Mouse (Mus musculus) yolk sac, embryonic 10.5 days (tissue): Measurements from ENCODE around the gene Gnmt.

Experiments
- DNase-seq: peaks from one replicate; pipeline ENCODE4 v3.0.0-alpha.2; 2017; ENCODE audit warnings: low spot score

The Gnmt gene

DNA sequence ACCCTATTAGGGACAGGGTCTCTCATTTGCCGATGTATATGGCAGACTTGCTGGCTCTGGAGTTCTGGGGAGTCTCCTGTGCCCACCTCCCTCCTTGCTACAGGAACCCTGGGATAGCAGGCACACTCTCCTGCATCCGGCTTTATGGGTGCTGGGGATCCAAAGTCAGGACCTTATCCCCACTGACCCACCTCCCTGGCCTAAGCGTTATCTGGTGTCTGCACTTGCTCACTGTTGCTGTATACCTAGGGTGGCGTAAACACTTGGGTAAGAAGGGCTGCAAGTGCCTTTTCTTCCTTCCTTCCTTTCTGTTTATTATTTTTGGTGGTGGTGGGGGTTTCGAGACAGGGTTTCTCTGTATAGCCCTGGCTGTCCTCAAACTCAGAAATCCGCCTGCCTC, 12.3 kb upstream of the Gnmt start:
- DNase-seq, result no peak

DNA sequence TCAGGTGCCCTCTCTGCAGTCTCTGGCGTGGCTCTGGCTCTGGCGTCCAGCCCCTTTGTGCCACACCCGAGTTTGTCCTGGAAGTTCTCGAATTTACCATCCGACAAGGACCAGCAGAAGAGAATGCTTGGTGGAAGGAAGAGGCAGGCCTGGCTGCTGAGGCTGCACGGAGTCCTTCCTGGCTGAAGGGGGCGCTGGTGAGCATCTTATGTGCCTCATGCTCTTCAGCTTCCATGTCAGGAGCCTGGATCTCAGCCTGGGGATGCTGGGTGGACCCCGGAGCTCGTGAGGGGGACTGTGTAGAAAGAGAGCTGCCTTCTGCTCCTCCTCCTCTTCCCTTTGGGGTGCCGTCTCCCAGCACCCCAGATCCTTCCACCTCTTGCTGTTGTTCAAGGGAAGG, 7.2 kb upstream of the Gnmt start:
- DNase-seq, result no peak

DNA sequence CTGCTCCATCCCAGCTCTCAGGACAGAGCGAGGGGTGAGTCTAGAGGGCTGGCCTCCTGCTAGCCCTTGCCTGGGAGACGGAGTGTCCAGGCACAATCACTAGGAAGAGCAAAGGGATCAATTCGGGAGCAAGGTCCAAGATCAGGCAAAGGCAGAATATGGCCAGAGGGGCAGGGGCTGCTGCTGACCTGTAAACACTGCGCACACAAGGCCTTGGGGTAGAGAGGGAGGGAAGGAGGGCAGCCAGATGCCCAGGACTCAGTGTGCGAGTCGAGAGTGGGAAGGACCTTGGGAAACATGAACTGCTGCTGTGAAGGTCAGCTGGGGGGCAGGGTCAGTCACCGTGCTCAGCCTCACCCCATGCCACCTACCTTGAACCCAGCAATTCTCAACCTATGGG, 6.3 kb upstream of the Gnmt start:
- DNase-seq, result peak; percentile 50

DNA sequence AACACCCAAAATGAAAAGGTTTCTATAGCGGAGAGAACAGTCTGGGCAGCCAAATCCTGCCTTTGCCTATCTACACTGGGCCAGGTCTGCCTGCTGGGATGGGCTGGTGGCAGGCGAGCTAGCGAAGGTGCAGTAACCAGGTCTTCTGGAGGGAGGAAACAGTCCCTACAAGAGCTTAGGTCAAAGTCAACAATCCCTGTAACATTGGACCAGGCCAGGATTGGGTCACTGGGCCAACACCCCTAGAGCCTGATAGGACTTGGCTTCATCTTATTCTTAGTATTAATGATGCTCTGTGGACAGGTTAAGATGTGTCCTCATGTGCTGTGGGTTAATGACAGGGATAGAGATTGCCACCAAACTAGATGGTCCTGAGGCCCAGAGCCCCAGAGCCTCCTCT, 5.1 kb upstream of the Gnmt start:
- no peak for DNase-seq

DNA sequence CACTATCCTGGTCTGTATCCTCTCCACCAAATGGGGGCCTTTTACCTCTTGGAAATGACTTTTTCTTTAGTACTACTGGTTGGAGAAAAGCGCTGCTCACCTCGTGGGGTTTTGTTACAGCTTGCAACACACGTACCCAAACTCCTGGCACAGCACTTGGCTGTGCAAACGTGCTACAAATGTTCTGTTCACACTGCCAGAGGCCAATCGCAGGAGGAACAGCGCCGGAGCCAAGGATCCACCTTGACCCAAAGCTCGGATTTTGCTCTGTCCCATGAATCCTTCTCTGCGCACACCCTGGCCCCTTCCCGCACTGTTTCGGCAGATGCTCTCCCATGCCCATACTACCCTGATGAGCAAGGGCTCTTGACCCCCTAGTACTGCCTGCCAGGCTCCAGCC, 472 bp downstream of the Gnmt start:
- DNase-seq, result no peak

DNA sequence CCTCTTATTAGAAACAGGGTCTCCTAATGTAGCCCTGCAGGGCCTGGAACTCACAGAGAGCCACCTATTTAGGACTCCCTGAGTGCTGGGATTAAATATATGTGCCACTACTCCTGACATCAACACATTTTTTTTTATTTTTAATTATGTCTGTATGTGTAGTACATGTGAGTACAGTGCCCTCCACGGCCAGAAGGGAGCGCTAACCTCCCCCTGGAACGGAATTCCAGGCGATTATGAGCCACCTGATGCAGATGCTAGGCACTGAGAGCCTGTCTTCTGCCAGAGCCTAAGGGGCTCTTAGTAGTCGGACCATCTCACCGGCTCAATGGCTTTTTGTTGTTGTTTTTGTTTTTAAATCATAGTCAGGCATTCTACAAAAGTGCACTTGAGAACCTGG, 947 bp downstream of the Gnmt start:
- DNase-seq, result no peak

DNA sequence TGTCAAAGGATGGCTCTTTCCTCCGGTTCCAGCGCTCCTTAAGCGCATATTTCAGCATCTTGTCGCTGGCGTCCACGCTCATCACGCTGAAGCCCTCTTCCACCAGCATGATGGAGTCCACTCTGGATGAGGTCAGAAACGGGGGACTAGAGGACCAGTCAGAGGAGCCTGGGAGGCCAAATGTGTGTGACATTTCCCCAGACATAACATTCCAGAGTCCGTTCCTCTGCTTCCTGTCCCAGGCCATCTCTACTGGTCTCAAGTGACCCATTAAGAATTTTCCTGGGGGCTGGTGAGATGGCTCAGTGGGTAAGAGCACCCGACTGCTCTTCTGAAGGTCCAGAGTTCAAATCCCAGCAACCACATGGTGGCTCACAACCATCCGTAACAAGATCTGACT, 1.7 kb downstream of the Gnmt start:
- no peak for DNase-seq

DNA sequence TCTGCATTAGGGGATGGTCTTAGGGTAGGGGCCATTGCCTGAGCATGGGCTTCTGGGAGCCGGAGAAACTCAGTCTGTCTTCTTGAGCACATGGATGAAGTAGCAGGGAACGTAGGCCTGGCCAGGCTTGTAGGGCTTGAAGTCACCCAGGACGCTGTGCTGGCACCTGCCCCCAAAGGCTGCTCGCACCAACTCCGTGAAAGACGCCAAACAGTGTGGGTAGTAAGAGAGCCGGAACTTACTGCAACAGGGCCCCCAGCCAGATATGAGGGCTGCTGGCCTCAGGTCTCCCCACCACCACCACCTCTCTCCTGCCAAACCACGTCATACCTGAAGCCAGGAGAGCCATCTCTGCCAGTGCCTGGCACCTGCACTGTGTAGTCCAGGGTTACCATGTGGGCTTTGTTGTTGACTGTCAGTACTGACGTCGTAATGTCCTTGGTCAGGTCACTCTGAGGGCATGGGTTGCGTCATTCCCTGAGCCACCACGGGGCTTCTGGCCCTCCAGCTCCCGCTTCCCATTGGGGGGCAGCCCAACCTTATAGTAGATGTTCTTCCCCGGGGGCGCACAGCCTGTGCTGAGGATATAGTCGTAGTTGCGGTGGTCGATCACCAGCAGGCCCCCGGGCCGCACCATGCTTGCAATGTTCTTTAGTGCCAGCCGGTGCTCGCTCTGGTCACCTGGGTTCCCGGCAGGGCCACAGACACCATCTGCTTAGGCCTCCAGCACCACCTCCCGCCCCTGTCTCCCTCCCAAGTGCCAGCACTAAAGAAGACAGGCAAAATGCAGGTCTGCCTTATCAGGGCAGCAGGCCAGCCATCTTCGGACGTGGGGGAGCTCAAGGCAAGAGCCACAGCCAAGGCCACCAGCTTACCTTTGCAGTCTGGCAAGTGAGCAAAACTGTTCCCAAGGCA, 3.0 kb downstream of the Gnmt start:
- DNase-seq, result no peak

DNA sequence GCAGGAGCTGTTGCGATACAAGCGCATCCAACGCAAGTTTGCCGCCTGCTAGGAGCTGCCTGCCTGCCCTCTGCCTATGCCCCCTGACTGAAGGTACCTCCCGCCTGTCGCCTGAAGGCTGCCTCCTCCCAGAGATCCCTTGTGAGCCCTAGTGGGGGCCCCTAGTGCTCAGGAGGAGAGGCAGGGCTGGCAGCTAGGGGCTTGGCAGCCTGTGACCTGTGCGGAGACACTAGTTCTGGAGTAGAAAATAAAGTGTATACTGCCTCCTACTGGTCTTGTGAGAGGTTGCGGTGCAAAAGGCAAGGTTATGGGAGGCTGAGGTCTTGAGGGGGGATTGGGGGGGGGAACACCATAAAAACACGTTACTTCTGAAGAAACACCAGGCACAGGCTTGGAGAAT, 3.7 kb downstream of the Gnmt start:
- no peak for DNase-seq

DNA sequence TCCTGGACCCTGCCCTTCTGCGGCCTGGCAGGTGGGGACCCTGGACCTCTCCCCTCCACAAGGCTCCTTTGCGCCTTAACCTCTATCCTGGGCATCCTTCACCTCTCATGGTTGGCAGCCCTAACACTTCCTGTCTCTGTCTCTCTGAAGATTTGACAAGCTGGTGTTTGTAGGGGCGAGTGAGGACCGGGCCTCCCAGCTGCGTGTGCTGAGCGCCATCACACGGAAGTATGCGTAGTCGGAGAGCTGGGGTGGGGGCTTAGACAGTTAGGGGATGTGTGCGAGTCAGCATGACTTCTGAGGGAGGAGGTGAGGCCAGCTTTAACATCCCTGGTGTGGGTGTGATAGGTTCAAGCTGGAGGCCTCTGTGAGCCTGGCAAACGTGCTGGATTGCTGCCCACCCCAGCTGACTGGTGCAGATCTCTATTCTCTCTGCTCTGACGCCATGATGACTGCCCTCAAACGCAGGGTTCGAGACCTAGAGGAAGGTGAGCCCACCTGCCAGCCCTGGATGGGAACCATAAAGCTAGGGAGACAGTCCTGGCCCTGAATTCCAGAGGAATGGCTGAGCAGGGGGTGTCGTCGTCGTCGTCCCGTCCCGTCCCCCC, 4.4 kb downstream of the Gnmt start:
- DNase-seq, result no peak

DNA sequence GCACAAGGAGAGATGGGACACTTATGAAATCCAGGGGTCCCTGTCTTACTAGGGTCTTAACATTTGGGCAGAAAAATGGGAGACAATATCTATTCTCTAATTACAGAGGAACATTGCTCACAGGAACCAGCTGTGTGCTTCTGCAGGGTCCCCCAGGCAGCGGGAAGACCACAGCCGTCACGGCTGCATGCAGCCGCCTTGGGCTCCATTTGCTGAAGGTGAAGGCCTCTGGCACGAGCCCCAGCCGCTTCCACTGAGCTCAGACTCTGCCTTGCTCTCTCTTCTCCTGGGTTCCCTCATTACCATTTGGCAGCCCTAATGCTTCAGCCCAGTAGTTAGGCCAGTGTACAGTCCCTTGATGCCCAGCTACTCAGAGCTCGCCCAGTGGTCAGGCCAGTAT, 7.9 kb downstream of the Gnmt start:
- no peak for DNase-seq

DNA sequence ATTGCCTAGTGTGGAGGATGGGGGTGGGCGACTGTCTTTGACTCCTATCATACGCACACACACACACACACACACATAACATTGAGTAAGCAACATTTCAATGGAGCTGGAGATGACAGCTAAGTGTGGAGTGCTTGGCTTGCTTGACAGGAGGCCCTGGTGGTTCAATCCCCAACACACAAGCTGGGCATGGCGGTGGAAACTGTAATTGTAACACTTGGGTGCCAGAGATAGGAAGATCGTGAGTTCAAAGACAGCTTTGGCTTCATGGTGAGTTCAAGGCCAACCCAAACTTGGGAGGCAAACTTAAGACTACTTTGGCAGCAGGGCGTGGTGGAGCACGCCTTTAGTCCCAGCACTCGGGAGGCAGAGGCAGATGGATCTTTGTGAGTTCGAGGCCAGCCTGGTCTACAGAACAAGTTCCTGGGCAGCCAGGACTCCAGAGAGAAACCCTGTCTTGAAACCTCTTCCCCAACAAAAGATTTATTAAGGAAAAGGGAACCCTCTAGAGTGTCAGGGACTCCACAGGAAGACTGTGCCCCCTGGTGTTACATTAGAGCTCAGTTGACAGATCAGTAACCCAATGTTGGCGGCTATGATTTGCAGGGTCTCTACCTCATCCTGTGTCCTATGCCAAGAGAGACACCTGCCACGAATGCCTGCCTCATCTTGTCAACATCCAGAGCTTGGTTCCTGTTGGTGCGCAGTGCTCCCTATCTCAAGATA, 14.0 kb downstream of the Gnmt start:
- DNase-seq, result no peak

DNA sequence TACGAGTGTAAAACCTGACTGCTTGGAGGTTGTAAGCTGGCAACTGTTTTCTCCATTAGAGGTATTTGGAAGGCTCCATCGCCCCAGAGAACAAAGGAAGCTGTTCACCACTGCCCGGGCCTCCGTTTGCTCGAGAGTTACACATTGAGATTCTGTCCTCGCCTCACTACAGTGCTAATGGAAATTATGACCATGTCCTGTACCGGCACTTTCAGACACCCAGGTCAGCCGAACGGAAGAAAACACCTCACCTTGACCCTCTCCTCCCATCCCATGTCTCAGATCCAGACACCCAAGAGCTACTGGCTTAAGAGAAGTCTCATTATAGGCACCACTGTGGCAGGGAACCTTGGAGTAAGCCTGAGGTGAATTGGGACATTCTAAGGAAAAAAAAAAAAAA, 15.1 kb downstream of the Gnmt start:
- DNase-seq, result no peak

DNA sequence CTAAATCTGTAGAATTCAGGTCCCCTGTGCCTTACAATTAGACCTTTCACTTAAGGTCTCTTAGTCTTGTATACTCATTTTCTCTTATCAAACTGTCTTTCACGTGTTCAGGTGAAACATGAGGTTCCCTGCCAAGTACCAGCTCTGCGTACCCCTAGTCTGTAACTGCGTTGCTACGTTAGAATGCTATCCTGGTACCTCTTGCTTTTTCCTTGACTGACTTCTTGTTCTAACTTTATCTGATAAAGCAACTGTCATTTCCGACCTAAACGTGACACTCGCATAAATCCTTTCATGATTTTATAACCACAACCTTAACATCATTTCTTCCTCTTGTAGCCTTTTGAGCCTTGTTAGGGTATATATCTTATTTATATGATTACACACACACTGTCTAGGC, 16.5 kb downstream of the Gnmt start:
- DNase-seq, result no peak

DNA sequence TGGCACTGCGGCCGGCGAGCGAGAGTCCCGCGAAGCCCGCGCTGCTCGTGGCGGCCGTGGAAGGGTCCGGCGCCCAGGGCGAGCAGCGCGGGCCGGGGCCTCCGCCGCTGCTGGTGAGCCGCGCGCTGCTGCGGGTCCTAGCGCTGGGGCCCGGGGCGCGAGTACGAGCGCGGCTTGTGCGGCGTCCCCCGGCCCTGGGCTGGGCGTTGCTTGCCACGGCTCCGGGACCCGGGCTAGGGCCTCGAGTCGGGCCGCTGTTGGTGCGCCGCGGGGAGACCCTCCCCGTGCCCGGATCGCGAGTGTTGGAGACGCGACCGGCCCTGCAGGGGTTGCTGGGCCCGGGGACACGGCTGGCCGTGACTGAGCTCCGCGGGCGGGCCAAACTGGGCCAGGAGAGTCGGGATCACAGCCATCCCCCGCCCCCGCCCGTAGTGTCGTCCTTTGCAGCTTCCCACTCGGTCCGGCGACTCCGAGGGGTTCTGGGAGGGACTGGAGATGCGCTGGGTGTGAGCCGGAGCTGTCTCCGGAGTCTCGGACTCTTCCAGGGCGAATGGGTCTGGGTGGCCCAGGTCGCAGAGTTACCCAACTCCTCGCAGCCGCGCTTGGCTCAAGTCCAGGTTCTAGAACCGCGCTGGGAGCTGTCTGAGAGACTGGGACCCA, 17.2 kb downstream of the Gnmt start:
- DNase-seq, result no peak

DNA sequence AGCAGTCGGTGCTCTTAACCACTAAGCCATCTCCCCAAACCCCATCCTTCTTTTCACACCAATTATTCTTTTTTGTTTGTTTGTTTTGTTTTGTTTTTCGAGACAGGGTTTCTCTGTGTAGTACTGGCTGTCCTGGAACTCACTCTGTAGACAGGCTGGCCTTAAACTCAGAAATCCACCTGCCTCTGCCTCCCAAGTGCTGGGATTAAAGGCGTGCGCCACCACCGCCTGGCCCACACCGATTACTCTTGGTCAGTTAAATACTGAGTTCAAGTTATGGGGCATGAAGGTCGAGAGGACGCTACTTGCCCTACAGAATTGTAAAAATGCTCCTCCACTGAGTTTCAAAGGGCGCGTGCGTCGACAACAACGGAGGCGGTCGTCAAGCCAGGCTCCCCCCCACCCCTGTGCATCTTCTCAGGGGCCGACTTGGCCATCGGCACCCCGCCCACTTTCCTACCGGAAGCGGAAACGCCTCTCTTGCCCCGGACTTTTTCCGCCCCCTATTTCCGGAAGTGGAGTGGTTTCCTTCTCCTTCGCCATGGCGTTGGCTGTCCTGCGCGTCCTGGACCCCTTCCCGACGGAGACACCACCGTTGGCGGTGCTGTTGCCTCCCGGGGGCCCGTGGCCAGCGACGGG, 17.9 kb downstream of the Gnmt start, which contains the start of gene Pex6:
TSS of gene Pex6 (plus strand) at position 505 of the 639 bp plus-strand sequence.
- DNase-seq, result peak; percentile 93

DNA sequence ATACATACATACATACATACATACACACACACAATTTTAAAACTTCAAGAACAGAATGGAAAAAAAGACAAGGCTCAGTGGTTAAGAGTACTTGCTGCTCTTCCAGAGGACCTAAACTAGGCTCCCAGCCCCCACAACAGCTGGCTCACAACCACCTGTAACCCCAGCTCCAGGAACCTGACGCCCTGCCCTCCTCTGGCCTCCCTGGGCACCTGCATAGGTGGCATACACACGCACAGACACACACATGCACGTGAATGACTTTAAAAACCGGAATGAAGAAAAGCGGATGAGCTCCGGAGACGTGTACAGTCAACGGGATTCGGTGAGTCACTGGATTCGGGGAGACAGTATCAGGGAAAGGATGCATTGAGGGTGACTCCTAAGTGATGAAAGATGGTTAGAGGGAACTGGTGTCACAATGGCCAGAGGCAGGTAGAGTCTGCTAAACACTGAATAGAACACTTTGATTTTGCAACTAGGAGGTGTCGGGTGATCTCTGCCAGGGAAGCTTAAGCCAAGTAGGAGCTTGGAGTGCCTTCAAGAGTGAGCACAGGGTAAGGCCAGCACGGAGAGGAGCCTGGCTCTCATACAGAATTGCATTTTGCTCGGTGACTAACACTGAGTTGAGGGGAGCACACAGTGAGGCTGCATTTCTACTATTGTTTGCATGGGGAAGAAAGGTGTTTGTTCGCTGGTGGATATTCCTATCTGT, 22.4 kb downstream of the Gnmt start:
- no peak for DNase-seq

DNA sequence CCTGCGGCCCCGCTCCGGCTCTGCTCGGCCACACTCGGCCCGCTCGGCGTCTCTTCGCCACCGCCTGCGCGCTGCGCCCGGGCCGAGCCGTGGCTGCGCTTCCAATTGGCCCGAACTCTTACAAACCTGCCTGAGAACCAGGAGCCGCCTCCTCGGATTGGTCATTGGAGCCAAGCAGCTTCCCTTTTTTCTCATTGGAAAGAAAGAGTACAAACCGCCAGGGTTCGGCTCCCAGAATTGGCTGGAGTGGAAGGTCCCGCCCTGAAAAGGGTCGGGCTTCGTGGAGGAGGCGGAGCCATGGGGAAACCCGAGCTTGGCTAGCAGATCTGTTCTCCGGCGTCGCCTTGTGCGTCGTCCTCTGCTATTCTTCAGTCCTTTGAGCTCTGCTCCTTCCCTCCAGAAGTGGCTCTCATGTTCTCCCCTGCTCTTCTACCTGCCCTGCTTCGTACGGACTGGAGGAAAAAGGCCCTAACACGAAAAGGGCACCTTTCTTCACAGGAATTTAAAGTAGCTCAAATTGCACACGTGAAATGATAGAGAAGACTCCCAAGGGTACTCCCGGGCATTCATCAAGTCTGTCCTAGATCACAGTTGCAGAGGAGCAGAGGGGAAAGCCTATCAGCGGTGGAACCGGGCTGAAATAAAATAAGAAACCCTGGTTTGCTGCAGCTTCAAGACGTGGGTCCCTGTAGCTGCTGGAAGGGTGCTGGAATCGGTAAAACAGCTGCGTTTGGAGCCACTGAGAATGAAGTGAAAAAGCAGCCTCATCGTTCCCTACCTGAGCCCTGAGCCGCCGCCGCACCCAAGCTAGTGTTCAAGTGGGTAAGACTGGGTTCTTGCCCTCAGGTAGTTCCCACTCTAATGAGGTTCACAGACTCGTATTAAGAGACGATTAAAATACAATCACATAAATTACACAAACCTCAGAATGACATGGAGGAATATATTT, 23.8 kb downstream of the Gnmt start, which contains the start of gene Ppp2r5d:
TSS of gene Ppp2r5d (minus strand) at position 225 of the 949 bp plus-strand sequence.
- peak; percentile 98 for DNase-seq

DNA sequence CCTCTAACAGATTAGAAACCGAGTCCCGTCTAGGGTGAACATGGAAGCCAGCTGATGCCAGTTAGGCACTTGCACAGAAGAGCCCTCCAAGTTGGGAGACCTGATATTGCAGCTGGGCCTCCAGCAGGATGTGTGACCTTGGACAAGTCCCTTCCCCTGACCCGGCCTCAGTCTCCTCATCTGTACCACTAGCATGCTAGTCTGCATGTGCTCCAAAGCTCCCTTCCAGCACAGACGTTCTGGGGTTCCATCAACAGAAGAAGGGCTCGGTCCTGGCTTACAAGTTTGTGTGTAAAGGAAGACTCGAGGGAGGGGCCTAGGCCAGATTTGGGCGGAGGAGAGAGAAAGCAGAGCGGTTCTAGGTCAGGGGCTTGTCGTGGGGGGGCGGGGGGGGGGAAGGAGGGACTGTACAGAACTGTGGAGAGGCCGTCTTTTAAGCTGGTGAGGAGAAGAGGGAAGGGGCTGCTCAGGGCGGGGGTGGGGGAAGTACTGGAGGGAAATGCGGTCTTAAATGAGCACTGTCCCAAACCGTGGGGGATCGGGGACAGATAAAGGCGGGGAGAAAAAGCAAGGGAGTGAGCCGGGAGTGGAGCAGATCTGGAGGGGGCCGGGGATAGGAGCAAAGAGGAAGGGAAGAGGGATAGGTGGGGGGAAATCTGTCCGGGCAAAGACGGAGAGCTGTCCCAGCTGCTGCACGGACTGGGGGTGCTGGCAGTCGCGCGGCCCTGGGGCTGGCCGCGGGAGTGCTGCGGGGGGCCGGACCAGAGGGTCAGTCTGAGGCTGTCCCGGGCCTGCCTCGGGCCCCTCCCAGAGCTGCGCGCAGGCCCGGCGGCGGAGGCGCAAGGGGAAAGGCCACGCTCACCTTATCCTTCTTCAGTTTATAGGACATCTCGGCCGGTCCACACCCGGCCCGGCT, 24.7 kb downstream of the Gnmt start:
- DNase-seq, result peak; percentile 26
